Mouse (Mus musculus) brain, embryonic 14.5 days (tissue): ENCODE measurements around the gene Tead4. TPM values are rescaled to one million over a fixed set of nuclear protein-coding genes. Genes with fewer than 3 reads are reported as not detected.
A peak's percentile ranks its signal among the peaks of the same experiment; 100 is the strongest.
"Not testable (repeated sequence)": the region's sequence is repeated elsewhere in the genome, so short reads cannot be mapped to it uniquely, and the experiment has no call there.

Experiments used
- DNase-seq: peaks from one replicate; pipeline ENCODE4 v3.0.0-alpha.2; 2011; ENCODE audit warnings: low read depth
- CTCF ChIP-seq: fragments of 200-500 bp; IDR thresholded peaks from 2 replicates; pipeline ENCODE4 v1.5.1; 2012; ENCODE audit warnings: inconsistent platforms, mild to moderate bottlenecking, moderate library complexity, borderline replicate concordance; ENCODE audit not compliant: insufficient read depth, insufficient read length; ENCODE audit errors: extremely low read depth
- POLR2A ChIP-seq: fragments of 200-500 bp; IDR thresholded peaks from 2 replicates; pipeline ENCODE4 v1.6.1; 2012; ENCODE audit warnings: mild to moderate bottlenecking, inconsistent platforms, borderline replicate concordance; ENCODE audit not compliant: poor library complexity, insufficient read depth, insufficient read length, severe bottlenecking; ENCODE audit errors: extremely low read depth
- polyA plus RNA-seq: library from polyadenylated mRNA; depleted of rRNA; stranded (reverse); fragments of >200 nt; gene quantifications from 2 replicates; pipeline ENCODE4 v1.2.3, GENCODE M21; 2012

The Tead4 gene
- polyA plus RNA-seq, 1 experiment: 0.81 TPM

- no peak for DNase-seq
- TF ChIP-seq POLR2A (no peak), CTCF (no peak)
Observed at GRCm38 (mm10) chr6:128225846-128226176, 74.8 kb downstream of the Tead4 start.

DNA sequence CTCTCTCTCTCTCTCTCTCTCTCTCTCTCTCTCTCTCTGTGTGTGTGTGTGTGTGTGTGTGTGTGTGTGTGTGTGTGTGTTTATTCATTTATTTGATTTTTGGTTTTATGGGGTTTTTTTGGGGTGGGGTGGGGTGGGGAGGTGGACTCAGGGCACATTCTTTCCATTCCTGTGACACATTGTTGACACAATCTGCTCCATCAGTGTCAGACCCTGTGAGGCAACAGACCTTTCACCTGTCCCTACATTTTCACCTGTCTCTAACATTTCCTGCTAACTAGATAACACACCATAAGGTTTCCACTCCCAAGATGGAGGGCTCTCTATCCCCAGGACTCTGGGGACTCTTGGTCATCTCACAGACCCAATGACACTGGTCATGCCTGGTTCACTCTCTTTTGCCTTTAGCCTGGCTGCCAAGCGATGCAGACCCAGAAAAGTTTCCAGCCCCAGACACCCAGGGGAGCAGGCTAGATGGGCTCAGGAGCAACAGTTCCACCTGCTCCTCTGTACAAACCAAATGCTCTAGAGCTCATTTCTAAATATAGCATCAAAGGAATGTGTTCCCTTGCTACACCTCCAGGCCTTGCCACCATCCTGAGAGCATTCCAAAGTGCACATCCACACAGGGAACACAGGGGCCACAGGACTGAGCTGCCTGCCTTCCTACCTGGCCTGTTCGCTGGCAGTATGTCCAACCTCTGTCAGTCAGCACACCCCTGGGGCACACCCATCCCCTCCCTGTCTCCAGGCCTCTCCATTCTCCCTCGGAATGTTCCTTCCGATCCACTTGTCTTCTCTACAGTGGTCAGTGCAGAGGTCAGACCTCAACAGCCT, 75.4 kb downstream of the Tead4 start:
- no peak for DNase-seq
- no peak for TF ChIP-seq CTCF
- no peak for TF ChIP-seq POLR2A

- no peak for DNase-seq
- no peak for TF ChIP-seq CTCF
- no peak for TF ChIP-seq POLR2A
Observed at GRCm38 (mm10) chr6:128223159-128223558, 77.5 kb downstream of the Tead4 start.

GRCm38 (mm10) chr6:128215004-128215403, 85.6 kb downstream of the Tead4 start:
- not testable (repeated sequence) for DNase-seq

DNA sequence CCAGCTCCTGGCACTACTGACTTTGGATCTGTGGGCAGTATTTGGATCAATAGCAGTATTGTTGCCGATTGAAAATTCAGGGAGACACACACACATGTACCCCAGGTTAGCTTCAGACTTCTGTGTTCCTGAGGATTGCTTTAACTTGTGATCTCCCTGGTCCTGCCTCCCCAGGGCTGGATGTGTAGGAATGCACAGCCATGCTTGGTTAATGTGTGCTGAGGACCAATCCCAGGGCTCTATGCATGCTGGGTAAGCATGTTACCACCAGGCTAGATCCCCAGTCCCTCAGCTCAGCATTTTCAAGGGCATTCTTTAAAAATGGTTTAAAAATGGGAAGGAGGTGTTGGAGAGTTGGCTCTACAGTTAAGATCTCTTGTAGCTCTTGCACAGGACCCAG, 91.4 kb downstream of the Tead4 start:
- DNase-seq: not testable (repeated sequence)

DNA sequence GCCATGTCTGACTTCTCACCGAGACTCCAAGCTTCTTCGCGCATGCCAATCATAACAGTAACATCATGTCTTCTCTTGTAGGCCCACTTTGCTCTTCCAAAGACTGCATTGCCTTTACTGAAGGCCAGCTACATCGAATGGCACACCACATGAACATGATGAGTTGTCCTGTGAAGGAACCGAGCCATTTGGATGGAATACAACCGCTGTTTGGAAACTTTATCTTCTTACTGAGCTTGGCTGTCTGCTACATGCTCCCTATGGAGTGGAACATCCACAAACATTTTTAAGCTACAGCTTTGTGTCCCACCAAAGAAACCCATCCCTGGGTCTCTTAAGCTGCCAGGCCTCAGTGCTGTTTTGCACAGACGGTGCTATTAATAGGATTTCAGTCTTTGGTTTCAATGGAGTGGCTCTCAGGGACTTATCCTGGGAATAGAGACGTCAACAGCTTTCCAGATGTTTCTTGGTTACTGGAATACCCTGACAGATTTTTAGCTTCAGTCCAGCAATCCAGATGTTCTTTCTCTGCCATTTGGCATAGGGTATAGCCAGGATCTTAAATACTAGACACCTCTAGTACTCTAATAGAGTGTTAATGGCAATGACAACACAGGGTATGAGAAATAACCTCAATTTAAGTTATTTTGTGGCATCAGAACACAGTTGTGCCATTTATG, 92.0 kb downstream of the Tead4 start:
- no peak for DNase-seq
- TF ChIP-seq CTCF: no peak
- no peak for TF ChIP-seq POLR2A

GRCm38 (mm10) chr6:128203557-128203956, 97.1 kb downstream of the Tead4 start:
- no peak for TF ChIP-seq POLR2A
- no peak for DNase-seq

- TF ChIP-seq POLR2A (no peak), CTCF (peak; percentile 44; the same call in 1 of the 2 replicates)
Observed at GRCm38 (mm10) chr6:128200847-128201640, 99.6 kb downstream of the Tead4 start.

GRCm38 (mm10) chr6:128200116-128200846, 100.3 kb downstream of the Tead4 start:
- TF ChIP-seq POLR2A: no peak; the same call in 1 of the 2 replicates
- TF ChIP-seq CTCF: no peak
- DNase-seq: peak; percentile 98

More at GRCm38 (mm10) chr6:128200847-128201640, 99.6 kb downstream of the Tead4 start:
- DNase-seq: peak; percentile 66

GRCm38 (mm10) chr6:128183521-128183920, 117.1 kb downstream of the Tead4 start:
- TF ChIP-seq CTCF (no peak), POLR2A (no peak)
- DNase-seq: no peak

- no peak for DNase-seq
- no peak for TF ChIP-seq POLR2A
- TF ChIP-seq CTCF: no peak
Observed at GRCm38 (mm10) chr6:128181176-128181575, 119.4 kb downstream of the Tead4 start.
